Mouse (Mus musculus) gonadal fat pad, adult 2 months (tissue): ENCODE results near the gene Usf1. TPM values are rescaled to one million over a fixed set of nuclear protein-coding genes. Genes with fewer than 3 reads are reported as not detected.

ENCODE experiments used
- DNase-seq: peaks from one replicate; pipeline ENCODE4 v3.0.0-alpha.2; 2012; ENCODE audit warnings: low read depth
- polyA plus RNA-seq: library from polyadenylated mRNA; depleted of rRNA; stranded (reverse); fragments of >200 nt; gene quantifications from 2 replicates; pipeline ENCODE4 v1.2.3, GENCODE M21; 2012; rRNA removed

Gene Usf1
- polyA plus RNA-seq, 1 experiment, result 67.5 TPM

DNA sequence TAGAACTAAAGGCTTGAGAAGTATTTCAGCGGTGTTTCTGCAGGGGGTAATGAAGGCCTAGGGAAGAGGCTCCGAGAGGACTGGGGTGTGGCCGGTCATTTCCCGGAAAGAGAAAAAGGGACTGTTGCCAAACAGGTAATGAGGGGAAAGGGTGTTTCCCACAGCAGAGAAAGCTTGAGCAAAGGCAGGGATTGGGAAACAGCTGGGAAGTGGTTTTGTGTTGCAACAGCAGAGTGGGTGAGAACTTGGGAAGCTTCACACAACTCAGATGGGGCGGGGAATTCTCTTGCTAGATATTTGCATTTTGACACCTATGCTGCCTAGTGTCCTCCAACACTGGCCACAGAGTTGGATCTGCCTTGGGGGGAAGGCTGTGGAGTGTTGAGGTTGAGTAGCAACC lies 41.8 kb downstream of the Usf1 start:
- peak; percentile 77 for DNase-seq

DNA sequence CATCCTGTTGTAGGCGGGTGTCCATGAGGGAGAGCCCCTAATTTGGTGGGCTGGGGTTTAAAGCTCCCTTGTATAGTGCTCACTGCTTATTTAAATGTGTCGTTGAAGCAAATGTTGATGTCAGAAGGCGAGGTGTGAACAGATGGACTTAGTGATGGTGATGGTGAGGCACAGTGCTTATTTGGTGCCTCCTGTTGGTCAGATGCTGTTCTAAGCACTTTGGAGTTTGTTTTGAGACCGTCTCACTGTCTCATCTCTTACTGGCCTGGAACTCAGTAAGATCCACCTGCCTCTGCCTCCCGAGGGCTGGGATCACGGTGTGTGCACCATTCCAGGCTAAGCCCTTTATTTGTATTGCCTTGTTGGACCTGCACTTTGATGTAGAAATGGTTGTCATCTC lies 43.8 kb downstream of the Usf1 start:
- no peak for DNase-seq

DNA sequence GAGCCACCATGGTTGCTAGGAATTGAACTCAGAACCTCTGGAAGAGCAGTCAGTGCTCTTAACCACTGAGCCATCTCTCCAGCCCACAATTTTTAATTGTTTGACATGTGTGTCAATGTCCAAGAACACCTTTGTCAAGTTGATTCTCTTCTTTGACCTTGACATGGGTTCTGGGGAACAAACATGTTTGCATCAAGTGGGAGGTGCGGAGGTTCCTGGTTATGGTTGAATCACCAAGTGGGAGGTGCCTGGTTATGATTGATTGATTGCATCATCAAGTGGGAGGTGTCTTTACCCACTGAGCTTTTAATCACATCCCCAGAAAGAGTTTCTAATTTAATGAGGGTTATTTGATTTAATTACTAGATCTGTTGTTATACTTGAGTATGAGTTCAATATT lies 46.5 kb downstream of the Usf1 start:
- DNase-seq, result no peak

DNA sequence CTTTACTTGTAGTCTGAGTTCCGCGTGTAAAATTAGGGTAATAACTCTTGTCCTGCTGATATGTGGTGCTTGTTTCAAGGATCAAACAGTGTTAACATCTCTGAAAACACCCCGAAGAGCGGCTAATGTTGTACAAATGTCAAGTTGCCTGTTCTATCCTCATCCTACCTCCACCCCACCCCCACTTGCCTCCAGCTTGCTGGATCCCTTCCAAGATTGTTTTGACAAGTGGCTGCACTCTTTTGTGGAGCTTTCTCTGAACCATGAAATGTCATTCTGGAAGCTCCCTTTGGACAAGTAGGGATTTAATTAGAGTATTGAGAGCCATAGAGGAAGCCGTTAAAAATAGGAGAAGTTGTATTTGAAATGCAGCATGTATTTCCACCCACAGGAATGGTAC lies 48.7 kb downstream of the Usf1 start:
- no peak for DNase-seq

DNA sequence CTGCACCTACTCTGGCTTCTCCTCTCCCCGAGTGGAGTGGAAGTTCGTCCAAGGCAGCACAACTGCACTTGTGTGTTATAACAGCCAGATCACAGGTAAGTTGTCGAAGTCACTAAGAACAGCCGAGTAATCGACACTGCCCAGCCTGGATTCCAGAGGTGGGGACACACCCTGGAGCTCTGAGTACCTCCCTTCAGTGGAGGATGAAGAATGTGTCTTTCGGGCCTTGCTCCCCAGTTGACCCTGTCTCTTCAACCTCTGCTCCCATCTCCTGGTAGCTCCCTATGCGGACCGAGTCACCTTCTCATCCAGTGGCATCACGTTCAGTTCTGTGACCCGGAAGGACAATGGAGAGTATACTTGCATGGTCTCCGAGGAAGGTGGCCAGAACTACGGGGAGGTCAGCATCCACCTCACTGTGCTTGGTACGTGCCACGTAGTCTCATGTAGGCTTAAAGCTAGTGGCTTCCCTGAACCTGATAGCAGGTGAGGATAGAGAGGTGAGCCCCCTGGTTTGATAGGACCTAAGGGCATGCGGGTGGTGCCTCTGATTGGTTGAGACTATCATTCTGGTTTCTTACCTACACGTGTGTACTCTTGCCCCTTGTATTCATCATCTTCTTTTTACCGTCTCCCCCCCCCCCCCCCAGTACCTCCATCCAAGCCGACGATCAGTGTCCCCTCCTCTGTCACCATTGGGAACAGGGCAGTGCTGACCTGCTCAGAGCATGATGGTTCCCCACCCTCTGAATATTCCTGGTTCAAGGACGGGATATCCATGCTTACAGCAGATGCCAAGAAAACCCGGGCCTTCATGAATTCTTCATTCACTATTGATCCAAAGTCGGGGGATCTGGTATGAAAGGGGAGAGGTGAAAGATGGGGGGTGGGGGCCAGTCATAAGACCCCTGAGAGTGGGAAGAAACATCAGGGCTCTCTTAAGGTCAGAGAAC lies 49.7 kb downstream of the Usf1 start:
- DNase-seq, result no peak

DNA sequence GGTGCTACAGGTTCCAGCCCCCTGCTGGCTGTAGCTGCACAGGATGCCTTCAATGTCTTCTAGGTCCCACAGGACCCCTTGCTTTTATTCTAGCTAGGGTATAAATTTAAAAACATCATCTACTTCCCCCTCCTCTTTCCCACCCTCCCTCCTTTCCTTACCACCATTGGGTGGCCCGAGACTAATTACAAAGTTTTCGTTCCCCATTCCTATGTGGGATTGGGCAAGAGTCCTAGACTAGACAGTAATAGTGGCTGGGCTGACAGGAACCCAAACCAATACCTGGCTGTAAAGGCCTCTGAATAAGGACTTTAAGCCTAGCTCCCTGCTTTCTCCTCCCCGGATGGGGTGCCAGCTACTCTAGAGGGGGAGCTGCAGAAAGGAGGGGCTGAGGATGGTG lies 52.0 kb downstream of the Usf1 start:
- DNase-seq, result no peak

DNA sequence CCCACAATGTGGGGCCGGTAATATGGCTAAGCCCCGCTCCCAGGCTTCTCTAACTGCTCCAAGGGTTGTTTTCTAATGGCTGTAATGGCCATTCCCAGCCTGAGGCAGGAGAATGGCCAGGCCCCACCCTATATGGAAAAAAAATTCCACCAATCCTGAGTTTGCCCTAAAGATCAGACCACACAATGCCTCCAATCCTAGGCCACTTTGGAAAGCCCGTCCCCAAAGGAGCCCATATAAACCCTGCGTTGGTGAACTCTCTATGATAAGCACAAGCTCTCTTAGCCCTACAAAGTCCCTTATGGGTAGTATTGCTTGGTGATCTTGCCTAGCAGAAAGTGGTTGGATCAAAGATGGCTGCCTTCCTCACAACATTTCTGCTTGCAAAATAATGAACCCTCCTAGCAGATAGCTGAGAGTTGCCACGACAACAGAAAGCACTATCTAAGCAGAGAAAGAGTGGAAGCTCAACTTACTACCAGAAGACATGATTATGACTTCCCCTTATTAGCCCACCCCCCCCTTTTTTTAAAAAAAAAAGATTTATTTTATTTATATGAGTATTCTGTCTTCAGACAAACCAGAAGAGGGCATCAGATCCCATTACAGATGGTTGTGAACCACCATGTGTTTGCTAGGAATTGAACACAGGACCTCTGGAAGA lies 54.8 kb downstream of the Usf1 start:
- DNase-seq, result no peak

DNA sequence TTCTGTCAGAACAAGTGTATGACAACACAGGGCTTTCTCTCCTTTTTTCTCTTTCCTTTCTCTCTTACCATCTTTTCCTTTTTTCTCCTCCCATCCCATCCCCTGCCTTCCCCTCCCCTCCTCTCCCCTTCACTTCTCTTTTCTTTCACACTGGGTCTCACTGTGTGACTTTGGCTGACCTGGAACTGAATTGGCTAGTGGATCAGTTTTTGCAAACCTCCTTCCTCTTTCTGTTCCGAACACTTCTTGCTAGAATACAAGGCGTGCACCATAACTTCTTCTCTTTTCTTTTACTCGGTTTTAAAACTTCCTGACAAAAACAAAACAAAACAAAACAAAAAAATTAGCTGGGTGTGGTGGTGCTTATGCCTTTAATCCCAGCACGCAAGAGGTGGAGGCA lies 55.5 kb downstream of the Usf1 start:
- DNase-seq, result no peak

Other genes with a start within 250 kb of the Usf1 start
- gene Pcp4l1, start 215.0 kb upstream of the Usf1 start, polyA plus RNA-seq, result 14.0 and 22.0 TPM in 2 replicates
- gene Nr1i3, start 197.3 kb upstream of the Usf1 start, polyA plus RNA-seq, result 0.05 and 0.09 TPM in 2 replicates
- 25.4 and 31.8 TPM in 2 replicates for gene Tomm40l, start 188.8 kb upstream of the Usf1 start, polyA plus RNA-seq
- gene Apoa2, start 186.3 kb upstream of the Usf1 start, polyA plus RNA-seq, result 1.5 and 18.5 TPM in 2 replicates
- gene Fcer1g, start 176.9 kb upstream of the Usf1 start, polyA plus RNA-seq, result 71.7 and 80.1 TPM in 2 replicates
- gene Adamts4, start 160.9 kb upstream of the Usf1 start, polyA plus RNA-seq, result 2.3 and 2.6 TPM in 2 replicates
- 145 and 146 TPM in 2 replicates for gene Ndufs2, start 159.9 kb upstream of the Usf1 start, polyA plus RNA-seq
- 69.9 and 71.7 TPM in 2 replicates for gene B4galt3, start 141.0 kb upstream of the Usf1 start, polyA plus RNA-seq
- gene Ppox, start 130.1 kb upstream of the Usf1 start, polyA plus RNA-seq, result 47.3 and 54.4 TPM in 2 replicates
- gene Usp21, start 123.3 kb upstream of the Usf1 start, polyA plus RNA-seq, result 35.0 and 36.8 TPM in 2 replicates
- gene Ufc1, start 116.3 kb upstream of the Usf1 start, polyA plus RNA-seq, result 42.7 and 47.2 TPM in 2 replicates
- gene Dedd, start 82.2 kb upstream of the Usf1 start, polyA plus RNA-seq, result 44.4 and 50.1 TPM in 2 replicates
- 91.9 and 95.5 TPM in 2 replicates for gene Nit1, start 65.7 kb upstream of the Usf1 start, polyA plus RNA-seq
- gene Pfdn2, start 65.6 kb upstream of the Usf1 start, polyA plus RNA-seq, result 16.2 and 30.5 TPM in 2 replicates
- gene Klhdc9, start 50.5 kb upstream of the Usf1 start, polyA plus RNA-seq, result 5.0 and 9.8 TPM in 2 replicates
- gene Nectin4, start 41.2 kb upstream of the Usf1 start, polyA plus RNA-seq, result 19.8 and 31.8 TPM in 2 replicates
- 3.8 and 4.5 TPM in 2 replicates for gene Arhgap30, start 22.4 kb upstream of the Usf1 start, polyA plus RNA-seq
- gene Tstd1, start 7.6 kb downstream of the Usf1 start, polyA plus RNA-seq, result 8.5 and 10.3 TPM in 2 replicates
- 78.9 and 98.4 TPM in 2 replicates for gene F11r, start 26.2 kb downstream of the Usf1 start, polyA plus RNA-seq
- 4.2 and 5.7 TPM in 2 replicates for gene Alyref2, start 92.2 kb downstream of the Usf1 start, polyA plus RNA-seq
- 0.10 and 0.19 TPM in 2 replicates for gene Itln1, start 124.0 kb downstream of the Usf1 start, polyA plus RNA-seq
- 0.61 and 0.84 TPM in 2 replicates for gene Cd244a, start 147.9 kb downstream of the Usf1 start, polyA plus RNA-seq
- gene Ly9, start 196.1 kb downstream of the Usf1 start, polyA plus RNA-seq, result 0.69 and 0.88 TPM in 2 replicates
- 1.2 and 1.6 TPM in 2 replicates for gene Slamf7, start 241.7 kb downstream of the Usf1 start, polyA plus RNA-seq